Mouse (Mus musculus) MEL (cell line): Measurements from ENCODE around the gene Rsbn1.

Experiments
- CHD1 ChIP-seq: IDR thresholded peaks from 2 replicates; pipeline ENCODE4 v1.6.1; 2012; ENCODE audit warnings: low read depth, mild to moderate bottlenecking, inconsistent platforms, low read length, improper control_type of control experiment
- CTCF ChIP-seq, 3 experiments: IDR thresholded peaks in 2 of 3; conservative IDR thresholded peaks in 1 of 3; 2 replicates each; pipeline ENCODE4 v1.5.1; 2011 to 2012; ENCODE audit warnings: low read length in 3 of 3, low read depth in 2 of 3, mild to moderate bottlenecking in 2 of 3, improper control_type of control experiment in 1 of 3, inconsistent platforms in 1 of 3, mixed read lengths in 1 of 3, moderate library complexity in 1 of 3; ENCODE audit not compliant: control insufficient read depth in 1 of 3, insufficient read depth in 1 of 3, poor library complexity in 1 of 3, severe bottlenecking in 1 of 3
- E2F4 ChIP-seq: IDR thresholded peaks from 2 replicates; pipeline ENCODE4 v1.6.1; 2011; ENCODE audit warnings: low read depth, low read length, improper control_type of control experiment, borderline replicate concordance

DNA sequence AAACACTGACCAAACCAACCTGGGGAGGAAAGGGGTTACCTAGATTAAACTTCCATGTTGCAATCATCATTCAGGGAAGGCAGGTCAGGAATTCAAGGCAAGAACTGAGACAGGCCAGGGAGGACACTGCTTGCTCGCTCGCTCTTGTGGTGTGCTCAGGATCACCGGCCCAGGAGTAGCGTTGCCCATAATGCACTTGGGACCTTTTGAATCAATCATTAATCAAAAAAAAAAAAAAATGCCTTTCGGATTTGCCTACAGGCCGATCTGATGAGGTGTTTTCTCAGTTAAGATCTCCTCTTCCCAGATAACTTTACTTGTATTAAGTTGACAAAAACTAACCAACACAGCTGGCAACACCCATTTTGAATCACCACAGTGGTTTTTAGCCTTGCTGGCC is 49.7 kb upstream of the Rsbn1 start:
- no peak for TF ChIP-seq CTCF (IDR thresholded peaks at IDR 0.05 in 2 of 3, conservative IDR thresholded peaks at IDR 0.05 in 1 of 3; ENCODE audit: control insufficient read depth in 1 of 3, insufficient read depth in 1 of 3, low read depth in 2 of 3, low read length in 3 of 3, poor library complexity in 1 of 3, severe bottlenecking in 1 of 3)
- TF ChIP-seq E2F4, result no peak
- TF ChIP-seq CHD1, result no peak
